Mouse (Mus musculus) embryonic facial prominence, embryonic 11.5 days (tissue): ENCODE data around the gene Zmynd19. TPM values are rescaled to one million over a fixed set of nuclear protein-coding genes. Genes with fewer than 3 reads are reported as not detected.
"Not testable (repeated sequence)": the region's sequence is repeated elsewhere in the genome, so short reads cannot be mapped to it uniquely, and the experiment has no call there.

Experiments used
- ATAC-seq: fragments of 200-750 bp; cut with Nextera tagmentation; replicated peaks from 2 replicates; pipeline ENCODE4 v1.8.0; 2017; ENCODE audit warnings: low read depth; ENCODE audit not compliant: insufficient number of reproducible peaks, low FRiP score, low TSS enrichment
- DNase-seq: peaks from one replicate; pipeline ENCODE4 v3.0.0-alpha.2; 2015; ENCODE audit warnings: low spot score
- H3K27ac ChIP-seq: fragments of 300-500 bp; sonication (generic); replicated peaks from 2 replicates; pipeline ENCODE4 v1.5.1; 2014; ENCODE audit warnings: mild to moderate bottlenecking, low read depth, low read length, control low read depth
- H3K27me3 ChIP-seq: fragments of 300-500 bp; sonication (generic); 2 replicates; pipeline ENCODE4 v1.6.1; 2014; ENCODE audit warnings: mild to moderate bottlenecking, low read length, moderate library complexity, mixed read lengths; ENCODE audit not compliant: control insufficient read depth, insufficient read depth
- H3K36me3 ChIP-seq: fragments of 300-500 bp; sonication (generic); replicated peaks from 2 replicates; pipeline ENCODE4 v1.6.1; 2014; ENCODE audit warnings: low read depth, mild to moderate bottlenecking, low read length, moderate library complexity, mixed read lengths; ENCODE audit not compliant: control insufficient read depth, insufficient read depth
- H3K4me1 ChIP-seq: fragments of 300-500 bp; sonication (generic); 2 replicates; pipeline ENCODE4 v1.6.1; 2014; ENCODE audit warnings: low read length, mixed read lengths; ENCODE audit not compliant: control insufficient read depth, insufficient read depth
- H3K4me2 ChIP-seq: fragments of 300-500 bp; sonication (generic); 2 replicates; pipeline ENCODE4 v1.6.1; 2014; ENCODE audit warnings: low read depth, mild to moderate bottlenecking, control low read depth, low read length, moderate library complexity
- H3K4me3 ChIP-seq: fragments of 300-500 bp; sonication (generic); 2 replicates; pipeline ENCODE4 v1.5.1; 2014; ENCODE audit warnings: low read depth, low read length, control low read depth
- H3K9ac ChIP-seq: fragments of 300-500 bp; sonication (generic); replicated peaks from 2 replicates; pipeline ENCODE4 v1.6.1; 2014; ENCODE audit warnings: mild to moderate bottlenecking, control low read depth, low read length
- H3K9me3 ChIP-seq: fragments of 300-500 bp; sonication (generic); replicated peaks from 2 replicates; pipeline ENCODE4 v1.6.1; 2016; ENCODE audit warnings: mild to moderate bottlenecking, low read length, inconsistent platforms, mixed read lengths; ENCODE audit not compliant: control insufficient read depth
- WGBS: fragments of 180-500 bp; shearing (Covaris S2); extraction: QIAGEN DNeasy Blood & Tissue Kit; methylation state at CpG from one replicate; pipeline ENCODE4 v1.1.7; 2014; 5-methylcytosine and 5-hydroxymethylcytosine counted together
- polyA plus RNA-seq: library from polyadenylated mRNA; unstranded; fragments of >200 nt; fragmentation: Nextera tagmentation; extraction: Ambion mirVana; gene quantifications from 2 replicates; pipeline ENCODE4 v1.2.1, GENCODE M21; 2014

Zmynd19 gene
- polyA plus RNA-seq, 1 experiment from 2014 or later: 27.6 TPM

GRCm38 (mm10) chr2:24952537-24953055, 3.0 kb downstream of the Zmynd19 start:
- WGBS: 89% methylated on average over 4 of the region's 4 CpGs
- no peak overlapping the region for H3K27ac ChIP-seq
- H3K36me3 ChIP-seq: peaks cover 3% of the 10 kb centered on the region
- DNase-seq: no peak
- peaks cover 2% of the 10 kb centered on the region; the same call in 1 of the 2 replicates for H3K4me1 ChIP-seq
- no peaks in the 10 kb centered on the region for H3K9me3 ChIP-seq
- H3K4me2 ChIP-seq: no peak overlapping the region
- no peak for ATAC-seq
- no peak overlapping the region for H3K9ac ChIP-seq
- no peak overlapping the region for H3K4me3 ChIP-seq
- H3K27me3 ChIP-seq: no peaks in the 10 kb centered on the region

- H3K27me3 ChIP-seq: no peaks in the 10 kb centered on the region
- H3K9ac ChIP-seq: no peak overlapping the region
- H3K4me2 ChIP-seq: no peak overlapping the region
- WGBS: 31% methylated on average over 3 of the region's 3 CpGs
- no peaks in the 10 kb centered on the region for H3K4me1 ChIP-seq
- H3K4me3 ChIP-seq: no peak overlapping the region
- DNase-seq: peak; percentile 42
- no peak for ATAC-seq
- no peak overlapping the region for H3K27ac ChIP-seq
- H3K9me3 ChIP-seq: no peaks in the 10 kb centered on the region
- peaks cover 14% of the 10 kb centered on the region for H3K36me3 ChIP-seq
Measured at GRCm38 (mm10) chr2:24960910-24961309, 11.3 kb downstream of the Zmynd19 start.

GRCm38 (mm10) chr2:24962304-24963000, 12.9 kb downstream of the Zmynd19 start, which contains the start of gene Dph7:
TSS of gene Dph7 (plus strand) at chr2:24962400.
- H3K27me3 ChIP-seq: no peaks in the 10 kb centered on the region
- peak; percentile 85 for ATAC-seq
- peak within 1 kb of the TSS; percentile 74 for H3K4me3 ChIP-seq
- peak within 1 kb of the TSS; percentile 63 for H3K4me2 ChIP-seq
- under 1% methylated on average over 28 of the region's 28 CpGs for WGBS
- no peaks in the 10 kb centered on the region for H3K9me3 ChIP-seq
- H3K9ac ChIP-seq: peak within 1 kb of the TSS; percentile 90
- H3K4me1 ChIP-seq: no peaks in the 10 kb centered on the region
- H3K36me3 ChIP-seq: peaks cover 11% of the 10 kb centered on the region
- peak; percentile 93 for DNase-seq
- H3K27ac ChIP-seq: no peak within 1 kb of the TSS

GRCm38 (mm10) chr2:24970386-24970785, 20.8 kb downstream of the Zmynd19 start:
- Histone ChIP-seq H3K4me1 (no peaks in the 10 kb centered on the region; the same call in 1 of the 2 replicates), H3K36me3 (peaks cover 9% of the 10 kb centered on the region), H3K4me2 (no peak overlapping the region), H3K9ac (no peak overlapping the region), H3K9me3 (no peaks in the 10 kb centered on the region), H3K27ac (no peak overlapping the region), H3K27me3 (no peaks in the 10 kb centered on the region), H3K4me3 (no peak overlapping the region)
- ATAC-seq (no peak), DNase-seq (no peak)
- WGBS: 84% methylated on average over 4 of the region's 4 CpGs

GRCm38 (mm10) chr2:24974452-24974851, 24.9 kb downstream of the Zmynd19 start:
- H3K36me3 ChIP-seq, H3K4me1 ChIP-seq, DNase-seq, H3K27ac ChIP-seq, ATAC-seq, H3K9me3 ChIP-seq, H3K27me3 ChIP-seq: not testable (repeated sequence)
- Histone ChIP-seq H3K9ac (peak overlapping the region; percentile 74), H3K4me3 (peak overlapping the region; percentile 83), H3K4me2 (peak overlapping the region; percentile 57)
- WGBS: 0% methylated on average over 17 of the region's 17 CpGs

GRCm38 (mm10) chr2:24974906-24975703, 25.5 kb downstream of the Zmynd19 start, which contains the start of gene Mrpl41:
TSS of gene Mrpl41 (minus strand) at chr2:24975098.
- H3K27ac ChIP-seq: peak within 1 kb of the TSS; percentile 71
- under 1% methylated on average over 63 of the region's 64 CpGs for WGBS
- peak; percentile 98 for DNase-seq

GRCm38 (mm10) chr2:24975704-24976297, 26.2 kb downstream of the Zmynd19 start, which contains the start of gene Pnpla7:
TSS of gene Pnpla7 (plus strand) at chr2:24976033.
- no peaks in the 10 kb centered on the region for H3K27me3 ChIP-seq
- DNase-seq: peak; percentile 75
- H3K4me3 ChIP-seq: peak within 1 kb of the TSS; percentile 83
- H3K27ac ChIP-seq: peak within 1 kb of the TSS; percentile 71
- no peaks in the 10 kb centered on the region; the same call in 1 of the 2 replicates for H3K4me1 ChIP-seq
- no peaks in the 10 kb centered on the region; the same call in 1 of the 2 replicates for H3K36me3 ChIP-seq
- H3K4me2 ChIP-seq: peak within 1 kb of the TSS; percentile 80
- peak within 1 kb of the TSS; percentile 69 for H3K9ac ChIP-seq
- WGBS: under 1% methylated on average over 16 of the region's 16 CpGs
- no peaks in the 10 kb centered on the region for H3K9me3 ChIP-seq
- no peak; the same call in none of the 2 replicates for ATAC-seq

More at GRCm38 (mm10) chr2:24974906-24975703, 25.5 kb downstream of the Zmynd19 start, which contains the start of gene Mrpl41:
- peak within 1 kb of the TSS; percentile 83 for H3K4me3 ChIP-seq
- H3K36me3 ChIP-seq: no peaks in the 10 kb centered on the region; the same call in 1 of the 2 replicates
- H3K9ac ChIP-seq: peak within 1 kb of the TSS; percentile 74
- ATAC-seq: peak; percentile 99
- H3K9me3 ChIP-seq: no peaks in the 10 kb centered on the region
- H3K4me2 ChIP-seq: peak within 1 kb of the TSS; percentile 80
- no peaks in the 10 kb centered on the region for H3K27me3 ChIP-seq
- no peaks in the 10 kb centered on the region; the same call in 1 of the 2 replicates for H3K4me1 ChIP-seq
